Comparison of ENCODE assay signal across 12 mouse cellular contexts in genomic region chr11:49195819-49196322, GRCm38 (mm10). TPM values are rescaled to one million over a fixed set of nuclear protein-coding genes. Genes with fewer than 3 reads are reported as not detected.
A peak's percentile ranks its signal among the peaks of the same experiment; 100 is the strongest.
DNase-seq lines count a peak whose midpoint lies in the region; ATAC-seq and TF ChIP-seq lines count a peak whose summit lies in the region.
"Had no signal": no experiment of that assay in that cellular context is flagged by ENCODE, and none has a peak within 500 bp of the region (broad histone marks: within the 10 kb centered on the region; RNA-seq: fewer than 3 reads in every experiment).

No protein-coding gene starts in this region.

- WGBS in liver, adult 2 months, result 82% methylated on average over 7 of the region's 7 CpGs
- 87% methylated on average over 7 of the region's 7 CpGs for WGBS in hindbrain, embryonic 10.5 days
- whole genome bisulfite sequencing in forebrain, embryonic 11.5 days, result 92% methylated on average over 7 of the region's 7 CpGs

- no peaks in the 10 kb centered on the region for H3K9me3 ChIP-seq in hindbrain, embryonic 10.5 days
- H3K9me3 ChIP-seq in forebrain, embryonic 11.5 days (ENCODE audit: control insufficient read depth, low read length), result no peaks in the 10 kb centered on the region
- H3K9me3 ChIP-seq: limb, embryonic 15.5 days had no signal

- H3K27ac ChIP-seq in liver, adult 2 months (replicated peaks; ENCODE audit: insufficient read depth, low read depth, low read length), result peak overlapping the region; percentile 50
- no peak overlapping the region for H3K27ac ChIP-seq in hindbrain, embryonic 10.5 days
- H3K27ac ChIP-seq in forebrain, embryonic 11.5 days (ENCODE audit: low read depth, low read length), result no peak overlapping the region
- H3K27ac ChIP-seq: limb, embryonic 15.5 days had no signal

- H3K79me2 ChIP-seq in liver, adult 2 months (ENCODE audit: control insufficient read depth, insufficient read depth, low read length), result no peaks in the 10 kb centered on the region; the same call in 1 of the 2 replicates

- H3K4me2 ChIP-seq in forebrain, embryonic 11.5 days (ENCODE audit: low read depth, low read length, severe bottlenecking), result no peak overlapping the region
- H3K4me2 ChIP-seq: limb, embryonic 15.5 days had no signal

- no peaks in the 10 kb centered on the region for H3K36me3 ChIP-seq in liver, adult 2 months (ENCODE audit: control insufficient read depth, insufficient read depth, low read length)
- no peaks in the 10 kb centered on the region for H3K36me3 ChIP-seq in hindbrain, embryonic 10.5 days
- no peaks in the 10 kb centered on the region for H3K36me3 ChIP-seq in forebrain, embryonic 11.5 days (ENCODE audit: control insufficient read depth, insufficient read depth, low read length)
- H3K36me3 ChIP-seq: limb, embryonic 15.5 days had no signal

- no peak for TF ChIP-seq CTCF in liver, adult 2 months (IDR thresholded peaks at IDR 0.05; ENCODE audit: low read depth, low read length)

- TF ChIP-seq POLR2A in liver, adult 2 months (IDR thresholded peaks at IDR 0.05; ENCODE audit: extremely low read depth, insufficient read depth, low read length), result no peak

- no peak overlapping the region for H3K9ac ChIP-seq in liver, adult 2 months (ENCODE audit: low read depth, low read length)
- no peak overlapping the region for H3K9ac ChIP-seq in forebrain, embryonic 11.5 days (ENCODE audit: low read length)
- H3K9ac ChIP-seq: limb, embryonic 15.5 days had no signal

- peaks cover 6% of the 10 kb centered on the region; the same call in 1 of the 2 replicates for H3K4me1 ChIP-seq in liver, adult 2 months (ENCODE audit: control insufficient read depth, insufficient read depth, low read length)
- H3K4me1 ChIP-seq in hindbrain, embryonic 10.5 days (replicated peaks), result no peaks in the 10 kb centered on the region
- H3K4me1 ChIP-seq in forebrain, embryonic 11.5 days (replicated peaks; ENCODE audit: control insufficient read depth, insufficient read depth, low read length), result no peaks in the 10 kb centered on the region
- H3K4me1 ChIP-seq: limb, embryonic 15.5 days had no signal

- no peak overlapping the region for H3K4me3 ChIP-seq in liver, adult 2 months (ENCODE audit: insufficient read depth, low read depth, low read length)
- no peak overlapping the region for H3K4me3 ChIP-seq in hindbrain, embryonic 10.5 days
- no peak overlapping the region for H3K4me3 ChIP-seq in forebrain, embryonic 11.5 days (ENCODE audit: low read depth, low read length)
- H3K4me3 ChIP-seq: limb, embryonic 15.5 days had no signal

- peak; percentile 18 for DNase-seq in T-cell, adult 2 months (ENCODE audit: low spot score)
- peak; percentile 39 to 41 for DNase-seq in adrenal gland, postnatal 36 days
- peak; percentile 33 for DNase-seq in liver, adult 2 months (ENCODE audit: extremely low read depth, low read depth, low spot score)
- DNase-seq in lung, postnatal 4 days, result peak; percentile 54 to 72
- DNase-seq in hindbrain, embryonic 10.5 days (ENCODE audit: low spot score), result no peak
- no peak for DNase-seq in cerebellum, adult 11 months
- no peak for DNase-seq in forebrain, embryonic 11.5 days (ENCODE audit: low spot score)
- DNase-seq: gastrocnemius, postnatal 10 days; right cerebral cortex, postnatal 4 days had no signal

- no peaks in the 10 kb centered on the region for H3K27me3 ChIP-seq in liver, adult 2 months (ENCODE audit: control insufficient read depth, insufficient read depth, low read length)
- H3K27me3 ChIP-seq in hindbrain, embryonic 10.5 days (ENCODE audit: insufficient read depth, poor library complexity, severe bottlenecking), result no peaks in the 10 kb centered on the region
- no peaks in the 10 kb centered on the region for H3K27me3 ChIP-seq in forebrain, embryonic 11.5 days (ENCODE audit: control insufficient read depth, insufficient read depth, low read length)
- H3K27me3 ChIP-seq: limb, embryonic 15.5 days had no signal

- ATAC-seq in forebrain, embryonic 11.5 days (replicated peaks; ENCODE audit: low FRiP score), result no peak

RNA-seq across cellular contexts. Expression of gene Zfp62, which starts 7.2 kb away (rescaled TPM):
- 10 to 100 TPM; 29.7 to 33.3 TPM for total RNA-seq in adrenal gland, postnatal 36 days (2021)
- 18.3 and 18.8 TPM in 2 replicates for total RNA-seq in liver, adult 2 months (2014; rRNA removed)
- polyA plus RNA-seq in liver, adult 2 months (2012; rRNA removed), result 0.71 and 1.4 TPM in 2 replicates
- 28.7 and 43.2 TPM in 2 replicates for polyA plus RNA-seq in hindbrain, embryonic 10.5 days (2016; fragmentation: Nextera tagmentation; extraction: Ambion mirVana)
- 58.4 and 59.6 TPM in 2 replicates for polyA plus RNA-seq in forebrain, embryonic 11.5 days (2014; fragmentation: Nextera tagmentation; extraction: Ambion mirVana)

RNA-seq across cellular contexts. Expression of gene Btnl9, which starts 8.9 kb away (rescaled TPM):
- 10 to 100 TPM; 20.0 to 48.6 TPM for total RNA-seq in adrenal gland, postnatal 36 days (2021)
- 3.4 and 5.5 TPM in 2 replicates for total RNA-seq in liver, adult 2 months (2014; rRNA removed)
- 1.9 and 2.3 TPM in 2 replicates for polyA plus RNA-seq in liver, adult 2 months (2012; rRNA removed)
- 0.22 TPM in 1 of 2 replicates, not detected in the other for polyA plus RNA-seq in hindbrain, embryonic 10.5 days (2016; fragmentation: Nextera tagmentation; extraction: Ambion mirVana)
- 0.16 TPM in 1 of 2 replicates, not detected in the other for polyA plus RNA-seq in forebrain, embryonic 11.5 days (2014; fragmentation: Nextera tagmentation; extraction: Ambion mirVana)

RNA-seq across cellular contexts. Expression of gene Olfr1394, which starts 41.7 kb away (rescaled TPM):
- not detected for total RNA-seq in adrenal gland, postnatal 36 days (2021)
- not detected in 2 replicates for total RNA-seq in liver, adult 2 months (2014; rRNA removed)
- not detected in 2 replicates for polyA plus RNA-seq in liver, adult 2 months (2012; rRNA removed)
- not detected in 2 replicates for polyA plus RNA-seq in hindbrain, embryonic 10.5 days (2016; fragmentation: Nextera tagmentation; extraction: Ambion mirVana)
- polyA plus RNA-seq in forebrain, embryonic 11.5 days (2014; fragmentation: Nextera tagmentation; extraction: Ambion mirVana), result not detected in 2 replicates
- total RNA-seq: gastrocnemius, postnatal 10 days had no signal
- polyA plus RNA-seq: embryonic facial prominence, embryonic 14.5 days; limb, embryonic 15.5 days; neural tube, embryonic 11.5 days had no signal

RNA-seq across cellular contexts. Expression of gene Mgat1, which starts 48.1 kb away (rescaled TPM):
- total RNA-seq in adrenal gland, postnatal 36 days (2021), result 100 to 1,000 TPM; 113 to 135 TPM
- 44.7 and 60.8 TPM in 2 replicates for total RNA-seq in liver, adult 2 months (2014; rRNA removed)
- polyA plus RNA-seq in liver, adult 2 months (2012; rRNA removed), result 134 and 145 TPM in 2 replicates
- polyA plus RNA-seq in hindbrain, embryonic 10.5 days (2016; fragmentation: Nextera tagmentation; extraction: Ambion mirVana), result 39.9 and 43.2 TPM in 2 replicates
- polyA plus RNA-seq in forebrain, embryonic 11.5 days (2014; fragmentation: Nextera tagmentation; extraction: Ambion mirVana), result 34.6 and 37.2 TPM in 2 replicates

RNA-seq across cellular contexts. Expression of gene Olfr1395, which starts 53.8 kb away (rescaled TPM):
- total RNA-seq in adrenal gland, postnatal 36 days (2021), result not detected
- not detected in 2 replicates for total RNA-seq in liver, adult 2 months (2014; rRNA removed)
- polyA plus RNA-seq in liver, adult 2 months (2012; rRNA removed), result not detected in 2 replicates
- not detected in 2 replicates for polyA plus RNA-seq in hindbrain, embryonic 10.5 days (2016; fragmentation: Nextera tagmentation; extraction: Ambion mirVana)
- not detected in 2 replicates for polyA plus RNA-seq in forebrain, embryonic 11.5 days (2014; fragmentation: Nextera tagmentation; extraction: Ambion mirVana)
- total RNA-seq: gastrocnemius, postnatal 10 days had no signal
- polyA plus RNA-seq: limb, embryonic 15.5 days; neural tube, embryonic 11.5 days had no signal

Comparison
In these comparisons a context has a peak if more than half of its experiments do, and no peak if none do; other contexts are left out.
1. DNase-seq: peak in T-cell, adult 2 months (single experiment), adrenal gland, postnatal 36 days (2 of 2), liver, adult 2 months (single experiment) and lung, postnatal 4 days (2 of 2); none in hindbrain, embryonic 10.5 days (single experiment), cerebellum, adult 11 months (single experiment) and forebrain, embryonic 11.5 days (single experiment).
2. RNA of gene Zfp62, which starts 7.2 kb away (polyA plus RNA-seq): 58.4 to 59.6 TPM in forebrain, embryonic 11.5 days and 28.7 to 43.2 TPM in hindbrain, embryonic 10.5 days; 0.71 to 1.4 TPM in liver, adult 2 months; every median in the first group is over 10 times any median in the second.